Mouse (Mus musculus): ENCODE measurements at regions not wholly inside any gene's neighbourhood (a gene's known extent, or its start where the extent isn't known, plus 50 kb on each side); places are given as distances from the start of the nearest gene placed in this dataset.

DNA sequence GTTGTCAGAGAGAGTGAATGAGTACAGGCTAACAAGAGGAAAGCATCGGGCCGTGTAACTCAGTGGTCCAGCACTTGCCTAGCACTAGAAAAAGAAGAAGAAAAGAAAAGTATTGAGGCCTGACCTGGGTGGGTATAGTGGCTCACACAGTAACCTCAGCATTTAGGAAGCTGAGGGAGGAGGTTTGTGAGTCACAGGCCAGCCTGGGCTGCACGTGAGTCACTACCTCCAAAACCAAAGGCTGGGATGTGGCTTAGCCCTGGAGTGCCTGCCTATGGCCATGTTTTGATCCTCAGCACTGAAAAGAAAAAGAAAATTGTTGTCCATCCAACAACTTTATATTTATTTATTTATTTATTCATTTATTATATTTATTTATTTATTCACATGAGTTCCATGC, 51.2 kb upstream of the Kcnk12 start:
- Histone ChIP-seq H3K27me3 (ENCODE audit: control insufficient read depth, insufficient read depth, low read length) (no peaks in the 10 kb centered on the region), H3K27ac (ENCODE audit: low read depth, low read length) (no peak overlapping the region), H3K9ac (ENCODE audit: low read depth, low read length) (no peak overlapping the region), H3K36me3 (ENCODE audit: control insufficient read depth, insufficient read depth, low read length) (no peaks in the 10 kb centered on the region), H3K9me3 (ENCODE audit: control insufficient read depth, low read length) (no peaks in the 10 kb centered on the region), H3K4me3 (ENCODE audit: low read depth, low read length) (no peak overlapping the region), H3K4me1 (replicated peaks; ENCODE audit: control insufficient read depth, insufficient read depth, low read length) (no peaks in the 10 kb centered on the region), H3K4me2 (replicated peaks; ENCODE audit: low read depth, low read length) (no peak overlapping the region)
- 84% methylated on average over 3 of the region's 3 CpGs for WGBS
- ATAC-seq (ENCODE audit: low FRiP score) (no peak), DNase-seq (ENCODE audit: low spot score) (no peak)

Measured in hindbrain, embryonic 11.5 days (tissue).